Comparison of ENCODE assay signal across 9 mouse cellular contexts in the genomic region with DNA sequence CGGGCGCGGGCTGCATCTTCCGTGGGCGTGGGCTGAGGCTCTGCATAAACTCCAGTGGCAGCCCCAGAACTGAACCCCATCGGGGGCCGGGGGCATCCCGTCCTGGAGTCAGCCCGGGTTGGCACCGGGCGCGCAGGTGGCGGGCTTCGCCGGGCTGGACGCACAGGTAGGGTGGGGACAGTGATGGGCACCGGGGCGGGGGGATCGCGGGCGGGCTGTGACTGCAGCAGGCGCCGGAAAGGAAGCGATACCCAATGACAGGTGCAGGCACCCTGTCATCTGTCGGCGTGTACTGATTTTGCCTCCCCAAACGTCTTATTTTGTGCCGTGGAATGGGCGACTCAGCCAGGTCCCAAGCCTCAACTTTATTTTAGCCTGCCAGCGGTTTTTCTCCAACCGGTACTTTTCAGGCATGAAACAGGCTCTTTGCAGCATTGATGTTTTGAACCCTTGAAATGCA. TPM values are rescaled to one million over a fixed set of nuclear protein-coding genes. Genes with fewer than 3 reads are reported as not detected.
A peak's percentile ranks its signal among the peaks of the same experiment; 100 is the strongest.
DNase-seq lines count a peak whose midpoint lies in the region; ATAC-seq and TF ChIP-seq lines count a peak whose summit lies in the region.
"Had no signal": no experiment of that assay in that cellular context is flagged by ENCODE, and none has a peak within 500 bp of the region (broad histone marks: within the 10 kb centered on the region; RNA-seq: fewer than 3 reads in every experiment).

No protein-coding gene starts in this region.

- H3K4me1 ChIP-seq in heart, postnatal 0 days (ENCODE audit: control insufficient read depth, insufficient read depth) = no peaks in the 10 kb centered on the region
- H3K4me1 ChIP-seq in hindbrain, embryonic 11.5 days (replicated peaks; ENCODE audit: control insufficient read depth, insufficient read depth, low read length) = 0 out of 2 replicates have a peak, but pooled peaks cover 3% of the 10 kb centered on the region
- H3K4me1 ChIP-seq in midbrain, embryonic 12.5 days = peaks cover 18% of the 10 kb centered on the region

- WGBS in heart, postnatal 0 days = 1% methylated on average over 31 of the region's 31 CpGs
- WGBS in hindbrain, embryonic 11.5 days = 3% methylated on average over 31 of the region's 31 CpGs
- WGBS in midbrain, embryonic 12.5 days = 2% methylated on average over 31 of the region's 31 CpGs

- TF ChIP-seq CTCF in heart, postnatal 0 days (IDR thresholded peaks at IDR 0.05; ENCODE audit: low read depth) = no peak

- H3K36me3 ChIP-seq in heart, postnatal 0 days (replicated peaks; ENCODE audit: control insufficient read depth, insufficient read depth, low read length) = peaks cover 10% of the 10 kb centered on the region; the same call in 1 of the 2 replicates
- H3K36me3 ChIP-seq in hindbrain, embryonic 11.5 days (ENCODE audit: control insufficient read depth, insufficient read depth, low read length) = no peaks in the 10 kb centered on the region
- H3K36me3 ChIP-seq in midbrain, embryonic 12.5 days = peaks cover 14% of the 10 kb centered on the region

- no peaks in the 10 kb centered on the region for H3K9me3 ChIP-seq in heart, postnatal 0 days (replicated peaks; ENCODE audit: control insufficient read depth, low read length)
- H3K9me3 ChIP-seq in hindbrain, embryonic 11.5 days (ENCODE audit: control insufficient read depth, low read length) = no peaks in the 10 kb centered on the region
- H3K9me3 ChIP-seq in midbrain, embryonic 12.5 days = no peaks in the 10 kb centered on the region

- peak overlapping the region; percentile 88 for H3K4me3 ChIP-seq in heart, postnatal 0 days (ENCODE audit: low read depth, low read length)
- H3K4me3 ChIP-seq in hindbrain, embryonic 11.5 days (ENCODE audit: low read depth, low read length) = peak overlapping the region; percentile 89
- H3K4me3 ChIP-seq in midbrain, embryonic 12.5 days = peak overlapping the region; percentile 98

- intact Hi-C loops in heart, postnatal 10 days (cut with DNase I) = no loop called here

- no peaks in the 10 kb centered on the region for H3K27me3 ChIP-seq in heart, postnatal 0 days (ENCODE audit: control insufficient read depth, insufficient read depth, low read length)
- H3K27me3 ChIP-seq in hindbrain, embryonic 11.5 days (ENCODE audit: control insufficient read depth, insufficient read depth, low read length) = no peaks in the 10 kb centered on the region
- no peaks in the 10 kb centered on the region for H3K27me3 ChIP-seq in midbrain, embryonic 12.5 days

- peak overlapping the region; percentile 99 for H3K4me2 ChIP-seq in heart, postnatal 0 days (ENCODE audit: low read depth, low read length)
- H3K4me2 ChIP-seq in hindbrain, embryonic 11.5 days (replicated peaks; ENCODE audit: low read depth, low read length) = peak overlapping the region; percentile 85
- peak overlapping the region; percentile 93 for H3K4me2 ChIP-seq in midbrain, embryonic 12.5 days (replicated peaks)

- ATAC-seq in heart, postnatal 0 days (ENCODE audit: insufficient read depth, low read depth) = peak; percentile 7
- no peak; the same call in 1 of the 2 replicates for ATAC-seq in hindbrain, embryonic 11.5 days (ENCODE audit: low FRiP score)
- no peak for ATAC-seq in midbrain, embryonic 12.5 days (ENCODE audit: low FRiP score, low read depth)

- peak overlapping the region; percentile 94 for H3K9ac ChIP-seq in heart, postnatal 0 days (replicated peaks; ENCODE audit: low read depth, low read length)
- H3K9ac ChIP-seq in hindbrain, embryonic 11.5 days (ENCODE audit: low read depth, low read length) = peak overlapping the region; percentile 88
- peak overlapping the region; percentile 95 for H3K9ac ChIP-seq in midbrain, embryonic 12.5 days (replicated peaks)

- no peak for DNase-seq in heart, postnatal 0 days (ENCODE audit: low spot score)
- DNase-seq in heart, postnatal 10 days = no peak
- DNase-seq in T-cell, adult 2 months (ENCODE audit: low spot score) = peak; percentile 49
- no peak for DNase-seq in hindbrain, embryonic 11.5 days (ENCODE audit: low spot score)
- no peak for DNase-seq in spleen, adult 12 weeks (ENCODE audit: low spot score)
- no peak for DNase-seq in ovary, postnatal 10 days (ENCODE audit: low spot score)
- DNase-seq in natural killer cell, adult 2 months (ENCODE audit: low spot score in 2 of 2) = no peak

- H3K27ac ChIP-seq in heart, postnatal 0 days (ENCODE audit: low read depth) = peak overlapping the region; percentile 99
- peak overlapping the region; percentile 97 for H3K27ac ChIP-seq in hindbrain, embryonic 11.5 days (ENCODE audit: low read depth, low read length)
- H3K27ac ChIP-seq in midbrain, embryonic 12.5 days (replicated peaks) = peak overlapping the region; percentile 99

- no peak for TF ChIP-seq EP300 in heart, postnatal 0 days (IDR thresholded peaks at IDR 0.05; ENCODE audit: low read depth)

RNA-seq across cellular contexts. Expression of a gene that starts 0.8 kb away (rescaled TPM):
- 11.8 and 14.4 TPM in 2 replicates for total RNA-seq in heart, postnatal 0 days (2014; rRNA removed; ENCODE audit: low replicate concordance)
- polyA plus RNA-seq in heart, postnatal 0 days (2015; fragmentation: Nextera tagmentation; extraction: Ambion mirVana) = 3.6 and 4.4 TPM in 2 replicates
- total RNA-seq in heart, postnatal 10 days (2021) = 10 to 100 TPM; 12.2 to 13.1 TPM
- polyA plus RNA-seq in hindbrain, embryonic 11.5 days (2014; fragmentation: Nextera tagmentation; extraction: Ambion mirVana) = 17.0 and 18.1 TPM in 2 replicates
- polyA plus RNA-seq in midbrain, embryonic 12.5 days (2016; fragmentation: Nextera tagmentation; extraction: Ambion mirVana) = 15.4 and 17.1 TPM in 2 replicates

RNA-seq across cellular contexts. Expression of a gene that starts 22.6 kb away (rescaled TPM):
- 8.7 and 15.3 TPM in 2 replicates for total RNA-seq in heart, postnatal 0 days (2014; rRNA removed; ENCODE audit: low replicate concordance)
- 36.8 TPM in 2 replicates for polyA plus RNA-seq in heart, postnatal 0 days (2015; fragmentation: Nextera tagmentation; extraction: Ambion mirVana)
- total RNA-seq in heart, postnatal 10 days (2021) = 10 to 100 TPM; 28.5 to 30.1 TPM
- 74.1 and 77.6 TPM in 2 replicates for polyA plus RNA-seq in hindbrain, embryonic 11.5 days (2014; fragmentation: Nextera tagmentation; extraction: Ambion mirVana)
- polyA plus RNA-seq in midbrain, embryonic 12.5 days (2016; fragmentation: Nextera tagmentation; extraction: Ambion mirVana) = 84.0 and 84.9 TPM in 2 replicates

RNA-seq across cellular contexts. Expression of a gene that starts 39.8 kb away (rescaled TPM):
- total RNA-seq in heart, postnatal 0 days (2014; rRNA removed; ENCODE audit: low replicate concordance) = 48.0 and 52.7 TPM in 2 replicates
- polyA plus RNA-seq in heart, postnatal 0 days (2015; fragmentation: Nextera tagmentation; extraction: Ambion mirVana) = 36.0 and 37.4 TPM in 2 replicates
- total RNA-seq in heart, postnatal 10 days (2021) = 10 to 100 TPM; 34.8 to 42.4 TPM
- polyA plus RNA-seq in hindbrain, embryonic 11.5 days (2014; fragmentation: Nextera tagmentation; extraction: Ambion mirVana) = 94.6 and 103 TPM in 2 replicates
- polyA plus RNA-seq in midbrain, embryonic 12.5 days (2016; fragmentation: Nextera tagmentation; extraction: Ambion mirVana) = 92.5 and 96.6 TPM in 2 replicates

RNA-seq across cellular contexts. Expression of a gene that starts 43.2 kb away (rescaled TPM):
- total RNA-seq in heart, postnatal 0 days (2014; rRNA removed; ENCODE audit: low replicate concordance) = not detected in 2 replicates
- not detected in 2 replicates for polyA plus RNA-seq in heart, postnatal 0 days (2015; fragmentation: Nextera tagmentation; extraction: Ambion mirVana)
- total RNA-seq in heart, postnatal 10 days (2021) = not detected
- not detected in 2 replicates for polyA plus RNA-seq in hindbrain, embryonic 11.5 days (2014; fragmentation: Nextera tagmentation; extraction: Ambion mirVana)
- not detected in 2 replicates for polyA plus RNA-seq in midbrain, embryonic 12.5 days (2016; fragmentation: Nextera tagmentation; extraction: Ambion mirVana)
- total RNA-seq: megakaryocyte progenitor cell, adult 5-6 weeks had no signal

RNA-seq across cellular contexts. Expression of a gene that starts 51.2 kb away (rescaled TPM):
- total RNA-seq in heart, postnatal 0 days (2014; rRNA removed; ENCODE audit: low replicate concordance) = 66.6 and 76.6 TPM in 2 replicates
- polyA plus RNA-seq in heart, postnatal 0 days (2015; fragmentation: Nextera tagmentation; extraction: Ambion mirVana) = 49.8 and 49.9 TPM in 2 replicates
- total RNA-seq in heart, postnatal 10 days (2021) = 10 to 100 TPM; 24.9 to 25.9 TPM
- 2.6 and 3.1 TPM in 2 replicates for polyA plus RNA-seq in hindbrain, embryonic 11.5 days (2014; fragmentation: Nextera tagmentation; extraction: Ambion mirVana)
- polyA plus RNA-seq in midbrain, embryonic 12.5 days (2016; fragmentation: Nextera tagmentation; extraction: Ambion mirVana) = 4.4 and 5.7 TPM in 2 replicates
